Mouse (Mus musculus) G1E (cell line): ENCODE measurements around the gene 6430571L13Rik.

Source experiments
- CTCF ChIP-seq: IDR thresholded peaks from 2 replicates; pipeline ENCODE4 v1.5.1; 2012; ENCODE audit warnings: low read depth, low read length, inconsistent platforms, mixed read lengths
- TAL1 ChIP-seq: conservative IDR thresholded peaks from 2 replicates; pipeline ENCODE4 v1.6.1; 2012; ENCODE audit warnings: low read depth, low read length, inconsistent platforms, mixed read lengths

DNA sequence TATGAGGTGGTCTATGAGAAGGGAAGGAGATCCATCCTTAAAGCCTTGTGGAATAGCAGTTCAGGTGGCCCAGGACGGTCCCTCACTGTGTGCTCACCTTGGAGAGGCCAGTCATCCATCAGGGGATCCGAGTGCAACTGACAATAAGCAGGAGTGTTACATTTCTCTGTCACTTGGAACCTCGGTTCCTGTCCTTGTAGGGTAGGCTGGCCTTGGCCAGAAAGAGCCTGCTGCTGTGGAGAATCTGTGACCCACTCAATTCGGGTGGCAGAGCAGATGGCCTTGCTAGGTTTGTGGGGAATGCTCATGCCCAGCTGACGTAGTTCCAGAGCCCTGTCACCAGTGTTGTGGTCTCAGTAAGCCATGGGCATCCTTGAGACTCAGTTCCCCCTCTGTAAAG is 30.8 kb upstream of the 6430571L13Rik start:
- no peak for TF ChIP-seq CTCF
- no peak for TF ChIP-seq TAL1
